In the genomic region with DNA sequence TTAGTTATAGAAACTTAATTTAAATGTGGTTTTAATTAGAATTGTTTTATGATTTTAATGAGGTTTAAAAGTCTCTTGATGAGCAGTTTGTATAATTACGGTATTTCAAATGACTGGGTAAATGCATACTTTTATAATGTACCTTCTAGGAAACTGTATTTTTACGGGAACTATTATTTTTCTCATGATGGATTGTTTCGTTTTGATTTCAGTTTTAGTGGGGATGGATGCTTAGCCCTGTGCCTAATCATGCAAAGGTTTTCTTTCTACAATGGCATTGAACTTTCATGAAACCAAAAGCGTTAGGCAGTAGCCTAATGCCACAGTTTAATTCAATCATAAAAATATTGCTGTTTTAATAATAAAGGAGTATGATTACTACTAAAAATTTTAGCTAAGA, we compare ENCODE assay signal across 11 mouse cellular contexts.
"Had no signal": no experiment of that assay in that cellular context is flagged by ENCODE, and none has a peak within 500 bp of the region (broad histone marks: within the 10 kb centered on the region; RNA-seq: fewer than 3 reads in every experiment).

No protein-coding gene starts in this region.

- H3K27me3 ChIP-seq: kidney, embryonic 15.5 days; liver, embryonic 15.5 days; neural tube, embryonic 13.5 days had no signal

- H3K4me3 ChIP-seq: kidney, embryonic 15.5 days; left cerebral cortex, adult 2 months; liver, embryonic 15.5 days had no signal

- H3K4me2 ChIP-seq: liver, embryonic 11.5 days; liver, embryonic 15.5 days had no signal

- H3K27ac ChIP-seq: kidney, embryonic 15.5 days; left cerebral cortex, adult 2 months; liver, embryonic 15.5 days; neural tube, embryonic 13.5 days had no signal

- H3K4me1 ChIP-seq: liver, embryonic 15.5 days had no signal

- DNase-seq: lung, adult 2 months; lung, postnatal 36 days; right cerebral cortex, postnatal 14 days; thymus, postnatal 36 days had no signal

- H3K36me3 ChIP-seq: kidney, embryonic 15.5 days; liver, embryonic 15.5 days; neural tube, embryonic 13.5 days had no signal

- ATAC-seq: intestine, embryonic 16.5 days; lung, postnatal 0 days had no signal

- H3K9ac ChIP-seq: kidney, embryonic 15.5 days; liver, embryonic 15.5 days had no signal

- H3K9me3 ChIP-seq: kidney, embryonic 15.5 days; liver, embryonic 15.5 days; neural tube, embryonic 13.5 days had no signal
